Mouse (Mus musculus): ENCODE data around the gene Asxl1. TPM values are rescaled to one million over a fixed set of nuclear protein-coding genes. Genes with fewer than 3 reads are reported as not detected.
A peak's percentile ranks its signal among the peaks of the same experiment; 100 is the strongest.

Asxl1 gene
- polyA plus RNA-seq, 1 experiment from 2014 or later, result 11.3 TPM

DNA sequence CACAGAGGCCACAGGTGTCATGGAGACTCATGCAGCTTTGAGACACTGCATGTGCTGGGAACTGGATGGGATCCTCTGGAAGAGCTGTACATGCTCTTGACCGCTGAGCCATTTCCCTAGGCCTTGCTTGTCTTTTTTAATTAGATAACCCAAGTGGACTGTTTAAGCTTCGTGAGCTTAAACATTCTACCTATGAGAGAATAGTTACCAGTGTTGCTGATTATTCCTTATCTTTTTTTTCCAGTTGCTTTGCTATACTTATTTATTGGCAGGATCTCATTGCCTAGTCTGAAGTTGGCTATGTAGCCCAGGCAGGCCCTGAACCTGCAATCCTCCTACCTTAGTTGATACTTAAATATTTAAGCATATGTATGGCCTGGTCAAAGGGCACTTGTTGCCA is 44.2 kb downstream of the Asxl1 start:
- H3K4me2 ChIP-seq, result no peak overlapping the region
- H3K9me3 ChIP-seq, result no peaks in the 10 kb centered on the region
- no peak for ATAC-seq (ENCODE audit: insufficient read depth, low FRiP score, low read depth)
- H3K4me1 ChIP-seq, result no peaks in the 10 kb centered on the region
- H3K27me3 ChIP-seq (replicated peaks), result no peaks in the 10 kb centered on the region
- no peak overlapping the region for H3K4me3 ChIP-seq (replicated peaks)
- H3K9ac ChIP-seq, result no peak overlapping the region
- 86% methylated on average over 2 of the region's 2 CpGs for WGBS
- H3K36me3 ChIP-seq, result peaks cover 43% of the 10 kb centered on the region
- H3K27ac ChIP-seq, result no peak overlapping the region

DNA sequence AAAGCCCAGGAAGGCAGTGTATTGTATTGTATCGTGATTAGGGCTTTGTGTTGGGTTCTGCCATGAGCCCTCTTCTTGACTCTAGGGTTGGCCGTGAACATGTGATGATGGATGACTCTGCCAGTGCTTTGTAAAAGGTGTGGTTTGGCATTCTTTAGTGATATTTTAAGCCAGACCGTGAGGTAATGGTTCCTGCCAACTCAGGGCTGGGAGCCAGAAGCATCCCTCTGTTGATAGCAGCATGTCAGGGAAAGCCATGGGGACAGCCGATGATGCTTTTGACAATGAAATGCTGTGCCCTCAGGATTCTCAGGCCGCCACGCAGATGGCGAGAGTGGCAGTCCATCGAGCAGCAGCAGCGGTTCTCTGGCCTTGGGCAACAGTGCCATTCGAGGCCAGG is 47.4 kb downstream of the Asxl1 start:
- Histone ChIP-seq H3K9me3 (no peaks in the 10 kb centered on the region), H3K9ac (no peak overlapping the region), H3K36me3 (peaks cover 62% of the 10 kb centered on the region), H3K27ac (no peak overlapping the region), H3K4me3 (replicated peaks) (no peak overlapping the region), H3K4me1 (no peaks in the 10 kb centered on the region), H3K27me3 (replicated peaks) (no peaks in the 10 kb centered on the region), H3K4me2 (no peak overlapping the region)
- no peak for ATAC-seq (ENCODE audit: insufficient read depth, low FRiP score, low read depth)
- 90% methylated on average over 10 of the region's 10 CpGs for WGBS

DNA sequence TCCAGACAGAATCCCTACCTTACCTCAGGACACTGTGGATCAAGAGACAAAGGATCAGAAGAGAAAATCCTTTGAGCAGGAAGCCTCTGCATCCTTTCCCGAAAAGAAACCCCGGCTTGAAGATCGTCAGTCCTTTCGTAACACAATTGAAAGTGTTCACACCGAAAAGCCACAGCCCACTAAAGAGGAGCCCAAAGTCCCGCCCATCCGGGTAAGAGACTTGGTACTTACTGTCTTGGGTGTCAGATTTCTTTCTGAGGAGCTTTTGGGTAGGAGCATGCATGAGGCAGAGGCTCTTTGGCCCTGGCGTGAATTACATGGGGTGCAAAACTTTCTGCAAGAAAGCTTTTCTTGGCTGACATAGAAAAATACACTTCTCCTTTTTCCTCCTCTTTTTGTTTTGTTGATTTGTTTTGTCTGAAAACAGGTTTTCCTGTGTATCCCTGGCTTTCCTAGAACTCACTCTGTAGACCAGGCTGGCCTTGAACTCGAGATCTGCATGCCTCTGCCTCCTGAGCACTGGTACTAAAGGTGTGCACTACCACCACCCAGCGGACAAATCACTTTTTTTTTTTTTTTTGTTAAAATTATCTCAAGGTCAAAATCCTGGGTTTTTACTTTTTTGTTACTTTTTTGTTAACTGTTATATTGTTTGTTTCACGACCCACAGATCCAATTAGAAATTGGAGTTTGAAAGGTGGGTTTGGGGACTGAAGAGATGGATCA is 52.3 kb downstream of the Asxl1 start:
- Histone ChIP-seq H3K9me3 (no peaks in the 10 kb centered on the region), H3K36me3 (peaks cover 83% of the 10 kb centered on the region), H3K4me2 (no peak overlapping the region), H3K27ac (no peak overlapping the region), H3K9ac (no peak overlapping the region), H3K27me3 (replicated peaks) (no peaks in the 10 kb centered on the region), H3K4me3 (replicated peaks) (no peak overlapping the region), H3K4me1 (no peaks in the 10 kb centered on the region)
- WGBS, result 90% methylated on average over 11 of the region's 11 CpGs
- ATAC-seq (ENCODE audit: insufficient read depth, low FRiP score, low read depth), result no peak

DNA sequence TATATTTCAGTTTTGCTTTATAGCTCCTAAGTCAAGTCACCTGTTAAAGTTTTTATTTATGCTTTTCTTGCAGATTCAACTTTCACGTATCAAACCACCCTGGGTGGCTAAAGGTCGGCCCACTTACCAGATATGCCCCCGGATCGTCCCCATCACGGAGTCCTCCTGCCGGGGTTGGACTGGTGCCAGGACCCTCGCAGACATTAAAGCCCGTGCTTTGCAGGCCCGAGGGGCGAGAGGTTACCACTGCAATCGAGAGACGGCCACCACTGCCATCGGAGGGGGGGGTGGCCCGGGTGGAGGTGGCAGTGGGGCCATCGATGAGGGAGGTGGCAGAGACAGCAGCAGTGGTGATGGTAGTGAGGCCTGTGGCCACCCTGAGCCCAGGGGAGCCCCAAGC is 53.5 kb downstream of the Asxl1 start:
- H3K36me3 ChIP-seq, result peaks cover 72% of the 10 kb centered on the region
- no peaks in the 10 kb centered on the region for H3K9me3 ChIP-seq
- H3K9ac ChIP-seq, result no peak overlapping the region
- ATAC-seq (ENCODE audit: insufficient read depth, low FRiP score, low read depth), result no peak
- no peak overlapping the region for H3K4me2 ChIP-seq
- 84% methylated on average over 15 of the region's 15 CpGs for WGBS
- no peaks in the 10 kb centered on the region for H3K27me3 ChIP-seq (replicated peaks)
- H3K4me3 ChIP-seq (replicated peaks), result no peak overlapping the region
- H3K4me1 ChIP-seq, result no peaks in the 10 kb centered on the region
- no peak overlapping the region for H3K27ac ChIP-seq

GRCm38 (mm10) chr2:153404062-153404461 is 58.4 kb downstream of the Asxl1 start:
- ATAC-seq (ENCODE audit: insufficient read depth, low FRiP score, low read depth), result no peak
- 0 out of 2 replicates have a peak, but pooled peaks cover 3% of the 10 kb centered on the region for H3K4me1 ChIP-seq
- H3K36me3 ChIP-seq, result peaks cover 37% of the 10 kb centered on the region
- no peak overlapping the region for H3K4me2 ChIP-seq
- H3K9ac ChIP-seq, result no peak overlapping the region
- 82% methylated on average over 3 of the region's 3 CpGs for WGBS
- H3K27me3 ChIP-seq (replicated peaks), result no peaks in the 10 kb centered on the region
- no peak overlapping the region for H3K4me3 ChIP-seq (replicated peaks)
- H3K9me3 ChIP-seq, result no peaks in the 10 kb centered on the region
- no peak overlapping the region for H3K27ac ChIP-seq

DNA sequence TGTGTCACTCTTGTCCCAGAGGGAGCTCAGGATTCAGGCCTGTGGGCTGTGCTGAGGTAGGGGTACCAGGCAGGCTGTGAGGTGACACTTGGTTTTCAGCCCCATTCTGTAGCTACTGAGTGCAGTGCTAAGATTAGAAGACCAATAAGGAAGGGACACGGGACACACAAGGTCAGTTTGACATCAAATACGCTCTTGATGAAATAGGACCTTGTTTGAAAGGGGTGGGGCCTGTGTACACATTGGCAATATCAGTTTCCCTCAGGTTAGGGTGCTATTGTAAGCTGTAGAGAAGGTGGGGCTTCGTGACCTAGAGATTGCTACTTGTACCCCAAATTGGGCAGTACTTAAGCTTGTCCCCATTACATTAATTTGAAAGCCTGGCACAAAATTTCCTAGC is 59.3 kb downstream of the Asxl1 start:
- H3K4me3 ChIP-seq (replicated peaks), result no peak overlapping the region
- ATAC-seq (ENCODE audit: insufficient read depth, low FRiP score, low read depth), result peak; percentile 67; the same call in 1 of the 2 replicates
- H3K4me1 ChIP-seq, result 0 out of 2 replicates have a peak, but pooled peaks cover 6% of the 10 kb centered on the region
- H3K36me3 ChIP-seq, result peaks cover 29% of the 10 kb centered on the region
- WGBS, result 68% methylated on average over 3 of the region's 3 CpGs
- H3K4me2 ChIP-seq, result no peak overlapping the region
- no peak overlapping the region for H3K9ac ChIP-seq
- H3K27me3 ChIP-seq (replicated peaks), result no peaks in the 10 kb centered on the region
- no peak overlapping the region for H3K27ac ChIP-seq
- no peaks in the 10 kb centered on the region for H3K9me3 ChIP-seq

DNA sequence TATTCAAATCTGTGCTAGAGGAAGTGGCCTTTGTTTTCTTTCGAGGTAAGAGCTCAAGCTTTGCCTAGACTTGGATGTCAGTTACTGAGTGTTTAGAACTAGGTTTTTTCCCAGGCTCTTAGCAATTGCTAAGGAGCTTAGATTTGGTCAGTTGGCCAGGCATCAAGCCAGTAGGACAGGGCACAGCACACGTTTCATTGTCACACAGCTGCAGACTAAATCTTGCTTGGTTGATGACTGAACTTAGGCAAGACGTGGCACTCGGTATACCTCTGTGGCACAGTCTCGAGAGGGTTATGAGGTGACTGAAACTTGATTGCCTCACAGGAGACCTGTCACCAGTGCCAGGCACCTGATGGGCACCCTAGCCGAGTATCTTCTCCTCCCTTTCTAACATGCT is 61.3 kb downstream of the Asxl1 start:
- Histone ChIP-seq H3K9ac (no peak overlapping the region), H3K36me3 (0 out of 2 replicates have a peak, but pooled peaks cover 18% of the 10 kb centered on the region), H3K27me3 (replicated peaks) (no peaks in the 10 kb centered on the region), H3K27ac (no peak overlapping the region), H3K4me1 (0 out of 2 replicates have a peak, but pooled peaks cover 7% of the 10 kb centered on the region), H3K9me3 (no peaks in the 10 kb centered on the region), H3K4me3 (replicated peaks) (no peak overlapping the region), H3K4me2 (no peak overlapping the region)
- WGBS, result 80% methylated on average over 6 of the region's 6 CpGs
- no peak for ATAC-seq (ENCODE audit: insufficient read depth, low FRiP score, low read depth)

DNA sequence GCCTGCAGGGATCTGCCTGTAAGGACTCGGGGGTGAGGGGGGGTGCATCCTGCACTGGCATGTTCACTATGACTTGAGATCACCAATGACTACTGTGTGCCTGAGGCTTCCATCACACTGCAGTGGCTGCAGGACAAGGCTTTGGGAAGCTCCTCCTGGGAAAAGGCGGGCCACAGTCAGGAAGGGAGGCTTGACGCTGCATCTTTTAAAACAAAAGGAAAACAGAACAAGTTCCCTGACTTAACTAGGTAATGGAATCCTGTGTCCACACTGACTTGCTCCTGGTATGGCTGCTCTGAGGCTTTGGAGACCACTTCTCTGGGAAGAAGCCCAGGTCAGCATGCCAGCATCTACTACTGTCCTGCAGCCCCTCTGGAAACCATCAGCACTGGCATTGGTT is 63.3 kb downstream of the Asxl1 start:
- 0 out of 2 replicates have a peak, but pooled peaks cover 15% of the 10 kb centered on the region for H3K36me3 ChIP-seq
- no peak overlapping the region for H3K4me2 ChIP-seq
- no peak for ATAC-seq (ENCODE audit: insufficient read depth, low FRiP score, low read depth)
- 74% methylated on average over 3 of the region's 3 CpGs for WGBS
- H3K27ac ChIP-seq, result no peak overlapping the region
- H3K4me3 ChIP-seq (replicated peaks), result no peak overlapping the region
- no peak overlapping the region for H3K9ac ChIP-seq
- no peaks in the 10 kb centered on the region for H3K9me3 ChIP-seq
- no peaks in the 10 kb centered on the region for H3K27me3 ChIP-seq (replicated peaks)
- H3K4me1 ChIP-seq, result 0 out of 2 replicates have a peak, but pooled peaks cover 7% of the 10 kb centered on the region

DNA sequence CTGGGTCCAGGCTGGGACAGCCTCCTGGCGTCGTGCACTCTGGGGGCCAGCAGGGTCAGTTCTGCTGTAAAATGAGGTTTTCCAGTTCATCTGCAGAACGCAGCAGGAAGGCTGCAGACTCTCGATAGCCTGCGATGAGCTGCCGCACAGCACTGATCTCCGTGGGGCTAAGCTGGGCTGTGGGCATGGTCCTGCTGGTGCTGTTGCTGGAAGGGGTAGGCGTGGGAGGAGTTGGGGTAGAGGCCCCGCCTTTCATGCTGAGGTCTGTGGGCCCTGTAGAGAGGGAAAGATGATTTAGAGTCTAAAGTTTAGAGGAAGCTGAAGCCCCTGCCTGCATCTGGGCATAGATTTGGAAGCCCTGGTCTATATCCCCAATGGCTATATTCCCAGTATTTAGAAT is 65.9 kb downstream of the Asxl1 start:
- 0 out of 2 replicates have a peak, but pooled peaks cover 3% of the 10 kb centered on the region for H3K4me1 ChIP-seq
- H3K36me3 ChIP-seq, result peaks cover 21% of the 10 kb centered on the region
- no peak overlapping the region for H3K27ac ChIP-seq
- no peak overlapping the region for H3K4me2 ChIP-seq
- 66% methylated on average over 9 of the region's 9 CpGs for WGBS
- H3K9ac ChIP-seq, result no peak overlapping the region
- no peaks in the 10 kb centered on the region for H3K9me3 ChIP-seq
- no peaks in the 10 kb centered on the region for H3K27me3 ChIP-seq (replicated peaks)
- no peak for ATAC-seq (ENCODE audit: insufficient read depth, low FRiP score, low read depth)
- H3K4me3 ChIP-seq (replicated peaks), result no peak overlapping the region

- Histone ChIP-seq H3K9me3 (no peaks in the 10 kb centered on the region), H3K27me3 (replicated peaks) (no peaks in the 10 kb centered on the region), H3K4me3 (replicated peaks) (no peak overlapping the region), H3K4me1 (0 out of 2 replicates have a peak, but pooled peaks cover 3% of the 10 kb centered on the region), H3K4me2 (no peak overlapping the region), H3K36me3 (peaks cover 26% of the 10 kb centered on the region), H3K9ac (no peak overlapping the region), H3K27ac (no peak overlapping the region)
- ATAC-seq (ENCODE audit: insufficient read depth, low FRiP score, low read depth), result no peak
- 55% methylated on average over 6 of the region's 6 CpGs for WGBS
Measured at GRCm38 (mm10) chr2:153412563-153412962, 66.9 kb downstream of the Asxl1 start.

- H3K27ac ChIP-seq, result no peak overlapping the region
- H3K9me3 ChIP-seq, result no peaks in the 10 kb centered on the region
- ATAC-seq (ENCODE audit: insufficient read depth, low FRiP score, low read depth), result no peak
- H3K4me2 ChIP-seq, result no peak overlapping the region
- H3K36me3 ChIP-seq, result peaks cover 36% of the 10 kb centered on the region
- WGBS, result 21% methylated on average over 2 of the region's 2 CpGs
- no peaks in the 10 kb centered on the region for H3K27me3 ChIP-seq (replicated peaks)
- H3K4me1 ChIP-seq, result 0 out of 2 replicates have a peak, but pooled peaks cover 3% of the 10 kb centered on the region
- no peak overlapping the region for H3K9ac ChIP-seq
- H3K4me3 ChIP-seq (replicated peaks), result no peak overlapping the region
Measured at GRCm38 (mm10) chr2:153414607-153415006, 69.0 kb downstream of the Asxl1 start.

GRCm38 (mm10) chr2:153417841-153418240 is 72.2 kb downstream of the Asxl1 start:
- no peak overlapping the region for H3K9ac ChIP-seq
- no peaks in the 10 kb centered on the region for H3K9me3 ChIP-seq
- H3K27ac ChIP-seq, result no peak overlapping the region
- no peaks in the 10 kb centered on the region for H3K27me3 ChIP-seq (replicated peaks)
- no peak overlapping the region for H3K4me3 ChIP-seq (replicated peaks)
- H3K36me3 ChIP-seq, result peaks cover 37% of the 10 kb centered on the region
- 91% methylated on average over 12 of the region's 12 CpGs for WGBS
- no peak overlapping the region for H3K4me2 ChIP-seq
- ATAC-seq (ENCODE audit: insufficient read depth, low FRiP score, low read depth), result no peak
- peaks cover 7% of the 10 kb centered on the region; the same call in 1 of the 2 replicates for H3K4me1 ChIP-seq
